Comparison of ENCODE assay signal across 11 mouse cellular contexts in the genomic region with DNA sequence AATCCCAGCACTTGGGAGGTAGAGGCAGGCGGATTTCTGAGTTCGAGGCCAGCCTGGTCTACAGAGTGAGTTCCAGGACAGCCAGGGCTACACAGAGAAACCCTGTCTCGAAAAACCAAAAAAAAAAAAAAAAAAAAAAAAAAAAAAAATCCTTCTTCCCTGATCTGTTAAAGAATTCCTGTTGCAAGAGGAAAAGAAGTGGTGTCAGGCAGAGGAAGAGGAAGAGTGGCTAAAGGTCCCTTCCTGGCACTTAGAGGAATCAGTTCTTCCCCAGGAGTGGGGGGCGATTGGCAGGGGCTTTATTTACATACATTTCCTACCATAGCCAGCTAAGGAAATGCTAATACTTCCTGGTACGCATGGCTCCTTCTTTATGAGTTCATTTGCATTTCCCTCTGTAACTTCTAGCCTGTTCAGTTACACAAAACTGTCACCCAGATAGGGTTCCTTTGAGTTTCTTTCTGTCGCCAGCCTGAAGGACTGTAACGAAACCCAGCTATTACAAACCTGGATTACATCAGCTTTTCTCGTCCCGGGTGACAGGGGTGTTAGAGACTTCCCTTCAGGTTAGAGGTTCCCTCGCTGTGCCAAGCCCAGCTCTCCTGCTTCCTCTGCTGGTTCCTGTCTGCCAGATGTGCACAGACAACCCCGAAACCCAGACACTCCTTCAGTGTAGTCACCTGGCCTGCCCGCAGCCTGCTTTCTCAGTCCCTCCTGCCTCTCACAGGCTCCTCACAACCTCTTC. TPM values are rescaled to one million over a fixed set of nuclear protein-coding genes. Genes with fewer than 3 reads are reported as not detected.
A peak's percentile ranks its signal among the peaks of the same experiment; 100 is the strongest.
DNase-seq lines count a peak whose midpoint lies in the region; ATAC-seq lines count a peak whose summit lies in the region.
"Had no signal": no experiment of that assay in that cellular context is flagged by ENCODE, and none has a peak within 500 bp of the region (broad histone marks: within the 10 kb centered on the region; RNA-seq: fewer than 3 reads in every experiment).

No protein-coding gene starts in this region.

- no peak overlapping the region for H3K4me3 ChIP-seq in heart, embryonic 16.5 days (ENCODE audit: low read length)
- no peak overlapping the region for H3K4me3 ChIP-seq in midbrain, embryonic 12.5 days
- no peak overlapping the region for H3K4me3 ChIP-seq in midbrain, embryonic 15.5 days
- H3K4me3 ChIP-seq in embryonic facial prominence, embryonic 14.5 days (ENCODE audit: low read depth, low read length) = no peak overlapping the region

- H3K4me2 ChIP-seq in heart, embryonic 16.5 days (ENCODE audit: low read depth, low read length) = no peak overlapping the region; the same call in 1 of the 2 replicates
- H3K4me2 ChIP-seq in midbrain, embryonic 12.5 days (replicated peaks) = no peak overlapping the region
- H3K4me2 ChIP-seq in midbrain, embryonic 15.5 days = no peak overlapping the region
- H3K4me2 ChIP-seq in embryonic facial prominence, embryonic 14.5 days (ENCODE audit: low read depth, low read length) = no peak overlapping the region

- no peaks in the 10 kb centered on the region for H3K27me3 ChIP-seq in heart, embryonic 16.5 days (ENCODE audit: control insufficient read depth, insufficient read depth, low read length)
- H3K27me3 ChIP-seq in midbrain, embryonic 12.5 days = peaks cover 4% of the 10 kb centered on the region; the same call in 1 of the 2 replicates
- no peaks in the 10 kb centered on the region for H3K27me3 ChIP-seq in midbrain, embryonic 15.5 days (replicated peaks)
- H3K27me3 ChIP-seq in embryonic facial prominence, embryonic 14.5 days (replicated peaks; ENCODE audit: control insufficient read depth, insufficient read depth, low read length) = no peaks in the 10 kb centered on the region

- intact Hi-C loops in heart, postnatal 25 days (cut with DNase I) = no loop called here

- DNase-seq in heart, postnatal 25 days (ENCODE audit: low spot score) = no peak
- no peak for DNase-seq in embryonic facial prominence, embryonic 14.5 days (ENCODE audit: low spot score)
- peak; percentile 30 for DNase-seq in thymus, postnatal 14 days
- DNase-seq in right cerebral cortex, postnatal 36 days (ENCODE audit: low spot score in 2 of 2) = no peak
- no peak for DNase-seq in cerebellum, postnatal 4 days (ENCODE audit: low spot score in 2 of 2)
- DNase-seq: cerebellum, postnatal 14 days; gastrocnemius, postnatal 14 days; heart, postnatal 4 days had no signal

- no peak for ATAC-seq in heart, embryonic 16.5 days (replicated peaks; ENCODE audit: extremely low read depth, insufficient read depth, low FRiP score)
- no peak for ATAC-seq in midbrain, embryonic 12.5 days (ENCODE audit: low FRiP score, low read depth)
- ATAC-seq in midbrain, embryonic 15.5 days (replicated peaks) = no peak
- peak; percentile 41; the same call in 1 of the 2 replicates for ATAC-seq in embryonic facial prominence, embryonic 14.5 days (ENCODE audit: low read depth)

- no peaks in the 10 kb centered on the region for H3K36me3 ChIP-seq in heart, embryonic 16.5 days (ENCODE audit: control insufficient read depth, insufficient read depth)
- H3K36me3 ChIP-seq in midbrain, embryonic 12.5 days = no peaks in the 10 kb centered on the region
- no peaks in the 10 kb centered on the region for H3K36me3 ChIP-seq in midbrain, embryonic 15.5 days (replicated peaks)
- no peaks in the 10 kb centered on the region for H3K36me3 ChIP-seq in embryonic facial prominence, embryonic 14.5 days (ENCODE audit: control insufficient read depth, insufficient read depth, low read length)

- 37% methylated on average over 11 of the region's 12 CpGs for WGBS in heart, embryonic 16.5 days
- 71% methylated on average over 12 of the region's 12 CpGs for WGBS in midbrain, embryonic 12.5 days
- WGBS in midbrain, embryonic 15.5 days = 70% methylated on average over 12 of the region's 12 CpGs
- WGBS in embryonic facial prominence, embryonic 14.5 days = 47% methylated on average over 11 of the region's 12 CpGs

- 0 out of 2 replicates have a peak overlapping the region, but pooled peaks have one; percentile 1 for H3K9ac ChIP-seq in heart, embryonic 16.5 days (ENCODE audit: low read length)
- no peak overlapping the region for H3K9ac ChIP-seq in midbrain, embryonic 12.5 days (replicated peaks)
- no peak overlapping the region for H3K9ac ChIP-seq in midbrain, embryonic 15.5 days
- H3K9ac ChIP-seq in embryonic facial prominence, embryonic 14.5 days (ENCODE audit: low read depth, low read length) = no peak overlapping the region

- H3K9me3 ChIP-seq in heart, embryonic 16.5 days (replicated peaks; ENCODE audit: control insufficient read depth, low read length) = no peaks in the 10 kb centered on the region; the same call in 1 of the 2 replicates
- H3K9me3 ChIP-seq in midbrain, embryonic 12.5 days = no peaks in the 10 kb centered on the region
- H3K9me3 ChIP-seq in midbrain, embryonic 15.5 days = no peaks in the 10 kb centered on the region
- no peaks in the 10 kb centered on the region for H3K9me3 ChIP-seq in embryonic facial prominence, embryonic 14.5 days (ENCODE audit: control insufficient read depth, low read length)

- 0 out of 2 replicates have a peak, but pooled peaks cover 2% of the 10 kb centered on the region for H3K4me1 ChIP-seq in heart, embryonic 16.5 days (ENCODE audit: control insufficient read depth, insufficient read depth, low read length)
- H3K4me1 ChIP-seq in midbrain, embryonic 12.5 days = no peaks in the 10 kb centered on the region
- no peaks in the 10 kb centered on the region for H3K4me1 ChIP-seq in midbrain, embryonic 15.5 days
- no peaks in the 10 kb centered on the region for H3K4me1 ChIP-seq in embryonic facial prominence, embryonic 14.5 days (ENCODE audit: control insufficient read depth, insufficient read depth, low read length)

- no peak overlapping the region for H3K27ac ChIP-seq in heart, embryonic 16.5 days (ENCODE audit: low read length)
- peak overlapping the region; percentile 46; the same call in 1 of the 2 replicates for H3K27ac ChIP-seq in midbrain, embryonic 12.5 days (replicated peaks)
- no peak overlapping the region for H3K27ac ChIP-seq in midbrain, embryonic 15.5 days
- H3K27ac ChIP-seq in embryonic facial prominence, embryonic 14.5 days (replicated peaks; ENCODE audit: low read depth, low read length) = no peak overlapping the region

RNA-seq across cellular contexts. Expression of gene Zfyve27, which starts 6.1 kb away (rescaled TPM):
- polyA plus RNA-seq in heart, embryonic 16.5 days (2015; fragmentation: Nextera tagmentation; extraction: Ambion mirVana) = 22.8 and 25.1 TPM in 2 replicates
- 10 to 100 TPM; 18.3 to 23.0 TPM for total RNA-seq in heart, postnatal 25 days (2021)
- polyA plus RNA-seq in midbrain, embryonic 12.5 days (2016; fragmentation: Nextera tagmentation; extraction: Ambion mirVana) = 53.3 and 55.5 TPM in 2 replicates
- polyA plus RNA-seq in midbrain, embryonic 15.5 days (2015; fragmentation: Nextera tagmentation; extraction: Ambion mirVana) = 70.3 and 74.2 TPM in 2 replicates
- polyA plus RNA-seq in embryonic facial prominence, embryonic 14.5 days (2014; fragmentation: Nextera tagmentation; extraction: Ambion mirVana) = 12.2 and 15.2 TPM in 2 replicates

RNA-seq across cellular contexts. Expression of gene Marveld1, which starts 10.5 kb away (rescaled TPM):
- polyA plus RNA-seq in heart, embryonic 16.5 days (2015; fragmentation: Nextera tagmentation; extraction: Ambion mirVana) = 7.3 TPM in 2 replicates
- total RNA-seq in heart, postnatal 25 days (2021) = 10 to 100 TPM; 20.9 to 24.3 TPM
- polyA plus RNA-seq in midbrain, embryonic 12.5 days (2016; fragmentation: Nextera tagmentation; extraction: Ambion mirVana) = 4.2 and 4.8 TPM in 2 replicates
- 2.9 and 4.6 TPM in 2 replicates for polyA plus RNA-seq in midbrain, embryonic 15.5 days (2015; fragmentation: Nextera tagmentation; extraction: Ambion mirVana)
- polyA plus RNA-seq in embryonic facial prominence, embryonic 14.5 days (2014; fragmentation: Nextera tagmentation; extraction: Ambion mirVana) = 19.4 and 21.0 TPM in 2 replicates

RNA-seq across cellular contexts. Expression of gene Avpi1, which starts 28.8 kb away (rescaled TPM):
- polyA plus RNA-seq in heart, embryonic 16.5 days (2015; fragmentation: Nextera tagmentation; extraction: Ambion mirVana) = 33.4 and 37.2 TPM in 2 replicates
- total RNA-seq in heart, postnatal 25 days (2021) = 10 to 100 TPM in 1 of 2 experiments, 1 to 10 TPM in 1; 9.7 to 14.5 TPM
- polyA plus RNA-seq in midbrain, embryonic 12.5 days (2016; fragmentation: Nextera tagmentation; extraction: Ambion mirVana) = 9.1 TPM in 2 replicates
- 6.3 and 7.3 TPM in 2 replicates for polyA plus RNA-seq in midbrain, embryonic 15.5 days (2015; fragmentation: Nextera tagmentation; extraction: Ambion mirVana)
- 36.9 and 37.3 TPM in 2 replicates for polyA plus RNA-seq in embryonic facial prominence, embryonic 14.5 days (2014; fragmentation: Nextera tagmentation; extraction: Ambion mirVana)

RNA-seq across cellular contexts. Expression of gene Sfrp5, which starts 44.4 kb away (rescaled TPM):
- polyA plus RNA-seq in heart, embryonic 16.5 days (2015; fragmentation: Nextera tagmentation; extraction: Ambion mirVana) = 3.1 and 3.5 TPM in 2 replicates
- total RNA-seq in heart, postnatal 25 days (2021) = 1 to 10 TPM; 5.3 to 7.9 TPM
- polyA plus RNA-seq in midbrain, embryonic 12.5 days (2016; fragmentation: Nextera tagmentation; extraction: Ambion mirVana) = not detected in 2 replicates
- 1.1 and 1.3 TPM in 2 replicates for polyA plus RNA-seq in midbrain, embryonic 15.5 days (2015; fragmentation: Nextera tagmentation; extraction: Ambion mirVana)
- 18.0 and 18.3 TPM in 2 replicates for polyA plus RNA-seq in embryonic facial prominence, embryonic 14.5 days (2014; fragmentation: Nextera tagmentation; extraction: Ambion mirVana)
